Mouse (Mus musculus) heart, postnatal 25 days (tissue): ENCODE results near the gene Slc6a16. TPM values are rescaled to one million over a fixed set of nuclear protein-coding genes. Genes with fewer than 3 reads are reported as not detected.

Experiments used
- DNase-seq: peaks from one replicate; pipeline ENCODE4 v3.0.0; 2022; ENCODE audit warnings: low spot score
- intact Hi-C: fragments of 180-260 bp; cut with DNase I; formaldehyde crosslinking; loops from one replicate; pipeline ENCODE4 v1.15.1; 2025
- total RNA-seq, 2 experiments: library from RNA; stranded (reverse); gene quantifications; 2 replicates each; pipeline ENCODE4 v1.2.3; 2021

The Slc6a16 gene
- total RNA-seq, 2 experiments from 2014 or later = not detected

DNA sequence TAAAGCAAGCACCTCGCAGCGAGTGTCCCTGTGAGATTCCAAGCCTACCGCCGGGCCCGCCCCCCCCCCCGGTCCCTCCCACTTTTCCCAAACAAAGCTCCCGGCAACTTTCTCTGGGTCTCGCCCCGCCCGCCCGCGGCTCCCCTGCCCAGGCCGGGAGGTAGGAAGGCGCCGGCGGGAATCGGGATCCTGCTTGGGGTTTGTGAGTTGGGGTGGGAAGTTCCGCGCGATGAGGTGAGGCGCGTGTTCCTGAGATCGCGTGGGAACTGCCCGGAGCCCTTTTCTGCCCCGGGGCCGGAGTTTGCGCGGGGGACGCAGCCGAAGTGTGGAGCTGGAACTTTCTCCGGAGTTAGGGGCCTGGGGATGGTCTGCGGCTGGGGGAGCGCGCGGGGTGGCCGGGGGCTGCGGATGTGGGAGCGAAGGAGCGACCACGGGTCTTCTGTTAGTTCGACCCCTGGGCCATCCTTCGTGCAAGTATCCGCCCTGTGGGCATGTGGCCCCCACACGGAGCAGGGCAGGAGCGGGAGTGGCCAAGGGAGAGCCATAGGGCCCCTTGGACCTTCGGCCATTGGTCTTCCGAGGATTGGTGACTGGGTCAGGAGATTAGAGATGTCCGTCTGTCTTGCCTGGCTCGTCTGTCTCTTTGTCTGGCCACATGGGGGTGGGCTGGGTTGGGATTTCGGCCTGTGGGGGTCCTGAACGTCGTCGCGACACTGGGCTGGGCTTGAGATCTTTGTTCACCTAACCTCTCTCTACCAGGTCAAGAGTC is 25.0 kb upstream of the Slc6a16 start, which contains the start of gene Tead2:
Gene Tead2, plus strand, starts transcription at position 81 of the 769 bp plus-strand sequence.
- intact Hi-C loops = no loop called here
- DNase-seq = peak; percentile 39

DNA sequence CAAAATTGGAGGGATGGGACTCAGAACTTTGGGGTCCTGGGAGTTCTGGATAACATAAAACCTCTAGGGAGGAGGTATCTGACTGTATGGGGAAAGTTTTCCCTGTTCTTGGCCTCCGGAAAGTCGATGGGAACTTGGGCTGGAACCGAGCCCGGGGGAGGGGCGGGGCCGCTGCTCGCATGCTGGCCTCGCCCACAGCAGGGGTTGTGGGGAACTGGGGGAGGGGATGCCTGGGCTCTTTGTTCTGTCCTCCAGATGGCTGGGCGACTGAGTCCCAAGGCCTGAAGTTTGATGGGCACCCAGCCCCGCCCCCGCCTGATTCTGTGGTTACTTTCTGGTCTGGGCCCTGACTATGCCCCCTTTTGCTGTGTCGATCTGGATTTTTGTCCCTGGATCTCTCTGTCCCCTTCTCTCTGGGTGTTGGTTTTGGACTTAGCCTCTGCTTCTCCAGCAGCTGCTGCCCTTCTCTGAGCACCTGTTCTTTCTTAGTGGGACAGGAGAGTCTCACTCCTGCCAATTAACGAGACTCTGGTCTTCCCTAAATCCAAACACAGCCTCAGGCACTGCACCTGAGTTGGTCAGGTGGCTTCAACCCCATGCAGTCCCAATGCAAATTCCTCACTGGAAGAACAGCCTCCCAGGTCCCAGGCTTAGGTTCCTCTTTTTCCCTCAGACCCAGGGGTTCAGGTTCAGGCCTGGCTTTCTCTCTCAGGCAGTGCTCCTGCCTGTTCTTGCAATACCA is 24.3 kb upstream of the Slc6a16 start:
- no peak for DNase-seq
- intact Hi-C loops = no loop called here

- intact Hi-C loops = no loop called here
- no peak for DNase-seq
Observed at GRCm38 (mm10) chr7:45221680-45222079, 19.2 kb upstream of the Slc6a16 start.

DNA sequence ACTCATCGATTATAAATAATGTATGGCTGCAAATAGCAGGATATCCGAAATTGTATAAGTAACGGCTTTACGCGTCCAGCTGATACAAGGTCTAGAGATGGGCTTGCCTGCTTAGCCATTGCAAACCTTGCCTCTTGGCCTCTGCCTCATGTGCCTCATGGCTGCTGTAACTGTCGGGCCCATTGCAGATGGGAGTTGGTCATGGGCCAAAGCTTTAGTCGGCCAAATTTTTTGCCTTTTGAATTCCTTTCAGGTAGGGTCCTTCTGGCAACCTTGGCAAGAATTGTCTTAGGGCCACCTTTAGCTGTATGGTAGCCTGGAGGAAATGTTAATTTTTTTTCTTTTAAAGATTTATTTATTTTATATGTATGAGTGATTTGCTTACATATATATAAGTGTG is 16.1 kb upstream of the Slc6a16 start:
- DNase-seq = no peak
- intact Hi-C loops = no loop called here

- DNase-seq = no peak
- intact Hi-C loops = no loop called here
Observed at GRCm38 (mm10) chr7:45226421-45226820, 14.5 kb upstream of the Slc6a16 start.

GRCm38 (mm10) chr7:45228548-45228947 is 12.3 kb upstream of the Slc6a16 start:
- intact Hi-C loops = no loop called here
- no peak for DNase-seq

- no peak for DNase-seq
- intact Hi-C loops = no loop called here
Observed at GRCm38 (mm10) chr7:45229046-45229445, 11.8 kb upstream of the Slc6a16 start.

DNA sequence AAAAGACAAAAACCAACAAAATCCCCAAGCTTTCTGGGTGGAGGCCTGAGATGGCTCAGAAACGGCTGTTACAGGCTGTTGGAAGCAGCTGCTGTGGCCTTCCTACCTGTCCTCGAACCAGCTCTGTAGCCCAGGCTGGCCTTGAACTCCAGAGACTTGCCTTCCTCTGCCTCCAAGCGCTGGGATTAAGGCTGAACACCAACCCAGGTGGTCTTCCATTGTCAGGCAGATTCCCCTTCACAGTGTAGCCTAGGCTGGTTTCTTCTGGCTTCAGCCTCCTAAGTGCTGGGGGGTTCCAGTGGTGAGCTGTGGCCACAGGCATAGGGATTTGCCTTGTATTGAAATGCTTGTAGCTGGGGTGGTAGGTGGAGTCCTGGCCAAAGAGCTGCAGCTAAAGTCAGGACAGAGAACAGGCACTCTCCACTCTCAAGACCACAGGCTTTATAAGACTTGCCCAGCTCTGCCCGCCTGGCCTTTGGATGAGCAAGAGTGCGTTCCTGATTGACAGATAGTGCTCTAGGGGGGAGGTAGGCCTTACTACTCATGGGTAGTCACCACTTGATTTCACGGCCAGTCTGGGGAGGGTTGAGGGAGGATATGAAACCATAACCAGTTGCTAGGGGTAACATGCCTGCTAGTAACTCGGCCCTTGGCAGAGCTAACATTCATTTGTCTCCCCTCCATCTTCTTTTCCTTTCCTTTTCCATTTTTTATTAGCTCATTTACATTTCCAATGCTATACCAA is 11.3 kb upstream of the Slc6a16 start:
- intact Hi-C loops = no loop called here
- no peak for DNase-seq

DNA sequence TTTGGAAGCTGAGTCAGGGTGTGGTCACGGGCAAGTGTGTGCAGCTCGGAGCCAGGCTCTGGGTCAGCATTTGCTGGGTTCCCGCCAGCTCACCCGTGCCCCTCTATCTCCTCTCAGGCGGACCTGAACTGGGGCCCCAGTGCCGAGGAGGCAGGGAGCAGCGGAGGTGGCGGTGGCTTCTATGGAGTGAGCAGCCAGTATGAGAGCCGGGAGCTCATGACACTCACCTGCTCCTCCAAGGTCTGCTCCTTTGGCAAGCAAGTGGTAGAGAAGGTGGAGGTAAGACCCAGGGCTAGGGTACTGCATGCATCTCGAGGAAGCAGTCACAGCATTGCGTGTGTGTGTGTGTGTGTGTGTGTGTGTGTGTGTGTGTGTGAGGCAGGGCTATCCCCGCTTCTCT is 9.7 kb upstream of the Slc6a16 start:
- no peak for DNase-seq
- intact Hi-C loops = no loop called here

GRCm38 (mm10) chr7:45231941-45232340 is 8.9 kb upstream of the Slc6a16 start:
- intact Hi-C loops = no loop called here
- no peak for DNase-seq

- intact Hi-C loops = no loop called here
- DNase-seq = no peak
Observed at GRCm38 (mm10) chr7:45232716-45233465, 8.0 kb upstream of the Slc6a16 start.

DNA sequence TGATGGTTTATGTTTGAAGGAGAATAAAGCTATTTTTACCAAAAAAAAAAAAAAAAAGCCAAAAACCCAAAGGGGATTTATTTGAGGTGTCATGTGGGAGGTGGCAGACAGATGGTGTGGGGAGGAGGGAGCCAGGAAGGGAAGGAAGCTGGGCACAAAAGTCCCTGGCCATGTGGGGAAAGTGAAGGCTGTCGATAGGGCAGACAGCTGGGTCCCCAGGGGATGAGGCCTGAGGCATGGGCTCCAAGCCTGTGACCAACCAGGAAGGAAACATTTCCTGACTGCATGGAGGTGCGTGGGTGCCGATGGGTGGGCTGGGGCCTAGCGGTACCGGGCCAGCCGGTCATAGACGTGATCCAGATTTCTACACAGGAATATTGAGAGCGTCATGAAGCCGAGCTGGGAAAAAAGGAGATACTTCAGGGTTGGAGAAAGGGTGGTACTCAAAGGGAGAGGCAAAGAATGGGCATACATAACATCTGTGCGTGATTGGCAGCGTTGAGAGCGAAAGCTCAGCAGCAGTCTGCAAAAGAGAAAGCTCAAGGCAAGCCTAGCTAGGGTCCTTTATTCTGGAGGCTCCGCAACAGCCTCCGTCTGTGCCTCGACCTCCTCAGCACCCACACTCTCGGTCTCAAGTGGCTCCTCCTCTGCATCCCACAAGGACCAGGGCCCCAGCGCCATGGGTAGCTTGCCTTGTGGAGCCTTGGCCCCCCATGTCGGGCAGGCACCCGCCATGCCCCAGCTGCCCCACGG is 7.1 kb upstream of the Slc6a16 start:
- no peak for DNase-seq
- intact Hi-C loops = no loop called here

GRCm38 (mm10) chr7:45234333-45234841 is 6.5 kb upstream of the Slc6a16 start:
- intact Hi-C loops = no loop called here

GRCm38 (mm10) chr7:45234922-45235571 is 5.8 kb upstream of the Slc6a16 start:
- intact Hi-C loops = no loop called here
- peak; percentile 24 for DNase-seq

More at GRCm38 (mm10) chr7:45234333-45234841, 6.5 kb upstream of the Slc6a16 start:
- DNase-seq = no peak

GRCm38 (mm10) chr7:45235656-45236180 is 5.2 kb upstream of the Slc6a16 start:
- no peak for DNase-seq
- intact Hi-C loops = no loop called here

DNA sequence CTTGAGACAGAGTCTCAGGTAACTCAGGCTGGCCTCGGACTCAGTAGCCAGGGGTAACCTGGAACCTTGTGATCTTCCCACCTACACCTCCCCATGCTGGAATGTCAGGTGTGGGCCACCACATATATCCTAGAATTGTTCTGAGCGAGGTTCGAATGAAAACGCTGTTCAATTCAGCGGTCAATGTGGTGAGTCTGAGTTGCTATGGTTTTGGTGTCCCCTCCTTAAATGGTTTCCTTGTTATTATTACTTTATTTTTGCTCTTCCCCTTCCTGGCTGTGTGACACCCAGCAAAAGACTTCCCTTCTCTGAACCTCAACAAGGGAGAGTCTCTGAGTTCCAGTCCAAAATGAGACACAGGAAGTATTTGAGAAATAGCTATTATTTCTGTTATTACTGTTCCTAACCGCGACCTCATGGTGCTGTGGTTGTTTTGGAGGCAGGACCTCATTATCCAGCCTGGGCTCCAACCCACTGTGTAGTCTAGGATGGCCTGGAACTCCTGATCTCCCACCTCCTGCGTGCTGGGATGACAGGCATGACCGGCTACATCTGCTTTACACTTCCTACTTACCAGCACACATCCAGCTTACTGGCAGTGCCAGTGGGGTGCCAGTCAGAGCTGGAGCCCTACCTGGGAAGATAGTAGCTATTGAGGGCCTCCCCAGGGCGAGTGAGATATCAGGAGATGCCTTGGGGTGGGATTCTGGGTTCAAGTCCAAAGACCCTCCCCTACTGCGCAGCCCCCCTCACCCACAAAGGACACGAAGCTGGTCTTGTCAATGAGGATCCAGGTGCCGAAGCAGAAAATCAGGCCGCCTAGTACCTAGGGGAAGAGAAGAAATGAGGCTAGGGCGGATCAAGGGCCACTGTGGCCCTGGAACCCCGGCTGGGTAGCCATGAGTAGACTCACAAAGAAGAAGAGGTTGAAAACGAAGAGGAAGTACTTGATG is 2.9 kb upstream of the Slc6a16 start:
- DNase-seq = no peak

More for the DNA sequence above, 2.9 kb upstream of the Slc6a16 start:
- intact Hi-C loops = no loop called here
